Mouse (Mus musculus): ENCODE measurements at regions not wholly inside any gene's neighbourhood (a gene's known extent, or its start where the extent isn't known, plus 50 kb on each side); places are given as distances from the start of the nearest gene placed in this dataset.

DNA sequence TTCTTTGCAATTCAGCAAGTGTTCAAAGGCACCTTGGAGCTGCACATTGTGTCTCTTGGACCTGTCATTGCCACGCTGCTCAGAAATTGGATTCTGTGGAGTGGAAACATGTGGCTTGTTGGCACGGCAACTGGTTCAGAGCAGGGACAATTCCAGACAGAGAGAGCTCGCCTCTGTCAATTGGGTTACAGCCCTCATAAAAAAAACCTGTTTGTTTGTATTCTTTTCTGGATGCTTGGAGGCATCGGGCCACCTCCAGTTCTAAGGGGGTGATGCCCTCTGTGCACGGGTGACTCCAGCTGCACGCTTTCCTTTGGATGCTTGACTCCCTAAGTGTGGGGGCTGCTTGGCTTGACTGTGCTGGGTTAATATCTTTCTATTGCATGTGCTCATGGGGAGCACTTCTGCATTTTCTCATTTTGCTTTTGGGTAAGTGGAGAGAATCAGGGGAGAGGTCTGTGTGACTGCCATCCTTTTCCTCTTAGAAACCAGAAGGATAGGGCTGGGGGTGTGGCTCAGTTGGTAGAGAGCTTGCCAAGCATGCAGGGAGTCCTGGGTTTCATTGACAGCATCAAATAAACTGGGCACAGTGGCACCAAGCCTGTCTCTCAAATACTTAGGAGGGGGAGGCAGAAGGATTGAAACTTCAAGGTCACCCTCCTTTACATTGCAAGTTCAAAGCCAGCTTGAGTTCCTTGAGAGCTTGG lies 130.6 kb upstream of the Auts2 start:
- WGBS = 32% methylated on average over 6 of the region's 6 CpGs
- Histone ChIP-seq H3K27ac (replicated peaks) (no peak overlapping the region), H3K27me3 (ENCODE audit: low read depth, poor library complexity, severe bottlenecking) (peaks cover 39% of the 10 kb centered on the region), H3K9me3 (replicated peaks) (no peaks in the 10 kb centered on the region), H3K4me1 (peaks cover 16% of the 10 kb centered on the region), H3K36me3 (no peaks in the 10 kb centered on the region), H3K4me3 (no peak overlapping the region)
- peak; percentile 24 for DNase-seq (ENCODE audit: low spot score)

DNA sequence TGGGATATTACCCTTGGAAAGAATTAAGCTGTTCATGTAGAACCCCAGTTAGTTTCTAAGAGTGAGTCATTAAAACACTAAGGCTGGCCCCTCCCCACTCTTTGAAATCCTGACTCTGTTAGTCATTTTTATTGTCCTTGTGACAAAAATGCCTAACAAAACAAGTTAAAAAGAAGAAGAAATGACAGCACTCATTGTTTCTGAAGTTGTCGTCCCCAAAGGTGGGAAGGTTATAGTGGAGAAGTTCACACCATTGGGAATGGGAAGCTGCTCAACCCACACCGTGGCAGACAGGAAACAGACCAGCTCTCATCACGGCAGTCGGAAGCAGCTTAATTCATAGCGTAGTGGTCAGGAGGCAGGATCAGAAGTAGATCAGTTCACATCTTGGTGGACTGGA lies 128.4 kb upstream of the Auts2 start:
- no peak for DNase-seq (ENCODE audit: low spot score)
- H3K36me3 ChIP-seq = no peaks in the 10 kb centered on the region
- peaks cover 16% of the 10 kb centered on the region for H3K4me1 ChIP-seq
- WGBS = 79% methylated on average over 5 of the region's 5 CpGs
- peaks cover 29% of the 10 kb centered on the region for H3K27me3 ChIP-seq (ENCODE audit: low read depth, poor library complexity, severe bottlenecking)
- H3K4me3 ChIP-seq = no peak overlapping the region
- no peaks in the 10 kb centered on the region for H3K9me3 ChIP-seq (replicated peaks)
- no peak overlapping the region for H3K27ac ChIP-seq (replicated peaks)

DNA sequence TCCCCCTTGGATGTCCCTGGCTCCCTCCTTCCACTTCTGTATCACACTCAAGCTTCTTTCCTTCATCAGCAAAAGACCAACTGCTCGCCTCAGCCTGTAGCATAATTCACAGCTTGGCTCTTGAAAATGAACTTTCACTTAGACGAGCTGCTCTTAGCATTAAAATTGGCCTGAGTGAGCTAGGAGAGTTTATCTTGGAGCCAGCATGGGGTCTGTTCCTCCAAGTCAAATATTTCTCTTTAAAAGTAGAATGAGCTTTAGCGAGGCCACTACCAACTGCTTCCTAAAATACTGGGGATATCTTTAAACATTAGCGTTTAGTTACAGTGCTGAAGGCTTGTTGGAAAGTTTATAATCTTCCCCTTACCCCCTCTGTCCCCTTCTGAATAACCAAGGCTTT lies 124.2 kb upstream of the Auts2 start:
- WGBS = 71% methylated on average over 4 of the region's 4 CpGs
- Histone ChIP-seq H3K4me1 (no peaks in the 10 kb centered on the region; the same call in 1 of the 2 replicates), H3K27me3 (ENCODE audit: low read depth, poor library complexity, severe bottlenecking) (peaks cover 8% of the 10 kb centered on the region; the same call in 1 of the 2 replicates), H3K36me3 (no peaks in the 10 kb centered on the region), H3K9me3 (replicated peaks) (no peaks in the 10 kb centered on the region), H3K4me3 (no peak overlapping the region), H3K27ac (replicated peaks) (no peak overlapping the region)
- DNase-seq (ENCODE audit: low spot score) = no peak

DNA sequence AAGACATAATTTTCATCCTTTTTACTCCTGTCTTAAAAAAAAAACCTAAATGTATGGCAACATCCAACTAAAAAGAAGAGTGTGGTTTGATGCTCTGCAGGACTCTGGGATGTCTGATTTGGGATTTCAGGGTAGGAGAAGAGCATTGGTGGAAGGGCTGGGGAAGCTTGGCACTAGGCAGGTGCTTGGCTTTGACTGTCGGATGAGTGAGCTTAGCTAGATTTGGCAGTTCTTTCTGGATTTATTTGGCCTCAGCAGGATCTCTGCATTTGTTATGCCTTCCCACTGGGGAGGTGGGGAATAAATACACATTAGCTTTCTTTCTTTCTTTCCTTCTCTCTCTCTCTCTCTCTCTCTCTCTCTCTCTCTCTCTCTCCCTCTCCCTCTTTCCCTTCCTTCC lies 118.1 kb upstream of the Auts2 start:
- Histone ChIP-seq H3K4me3 (no peak overlapping the region), H3K27me3 (ENCODE audit: low read depth, poor library complexity, severe bottlenecking) (no peaks in the 10 kb centered on the region), H3K36me3 (no peaks in the 10 kb centered on the region), H3K9me3 (replicated peaks) (no peaks in the 10 kb centered on the region), H3K4me1 (no peaks in the 10 kb centered on the region), H3K27ac (replicated peaks) (no peak overlapping the region)
- no peak for DNase-seq (ENCODE audit: low spot score)
- WGBS = 84% methylated on average over 1 of the region's 1 CpGs

DNA sequence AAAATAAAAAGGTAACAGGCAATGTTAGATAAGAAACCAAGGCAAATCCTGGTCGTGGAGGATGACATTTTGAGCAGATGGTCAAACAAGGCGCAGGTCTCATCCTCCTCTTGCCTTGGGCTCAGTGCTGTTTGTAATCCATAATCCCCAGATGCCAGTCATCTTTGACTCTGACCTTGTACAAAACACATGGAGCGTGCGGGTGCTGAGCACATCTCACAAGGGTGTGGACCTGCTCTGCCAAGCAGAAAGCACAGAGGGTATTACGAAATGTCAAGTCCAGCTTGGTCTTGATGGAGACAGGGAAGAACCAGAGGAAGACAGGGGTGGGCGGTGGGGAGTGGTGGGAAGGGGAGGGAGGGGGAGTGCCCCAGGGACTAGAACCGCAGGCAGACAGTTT lies 116.9 kb upstream of the Auts2 start:
- 74% methylated on average over 7 of the region's 7 CpGs for WGBS
- Histone ChIP-seq H3K4me1 (no peaks in the 10 kb centered on the region), H3K4me3 (no peak overlapping the region), H3K36me3 (no peaks in the 10 kb centered on the region), H3K9me3 (replicated peaks) (no peaks in the 10 kb centered on the region), H3K27ac (replicated peaks) (no peak overlapping the region), H3K27me3 (ENCODE audit: low read depth, poor library complexity, severe bottlenecking) (no peaks in the 10 kb centered on the region)
- no peak for DNase-seq (ENCODE audit: low spot score)

DNA sequence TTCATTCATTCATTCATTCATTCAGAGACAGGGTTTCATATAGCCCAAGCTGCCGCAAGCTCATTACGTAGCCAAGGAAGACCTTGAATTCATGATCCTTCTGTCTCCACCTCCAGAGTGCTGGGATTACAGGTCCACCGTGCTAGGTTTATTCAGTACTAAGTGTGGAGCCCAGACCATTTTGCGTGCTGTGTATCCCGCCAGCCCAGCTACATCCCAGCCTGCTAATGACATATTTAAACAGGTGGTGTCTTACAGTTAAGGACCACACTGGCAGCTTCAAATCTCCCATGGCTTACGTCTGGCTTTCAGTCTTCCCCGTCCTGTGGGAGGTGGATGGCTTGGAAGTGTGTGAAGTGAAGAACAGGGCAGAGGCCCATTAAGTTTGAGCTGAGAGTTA lies 111.2 kb upstream of the Auts2 start:
- no peak overlapping the region for H3K27ac ChIP-seq (replicated peaks)
- DNase-seq (ENCODE audit: low spot score) = no peak
- no peak overlapping the region for H3K4me3 ChIP-seq
- peaks cover 15% of the 10 kb centered on the region for H3K4me1 ChIP-seq
- no peaks in the 10 kb centered on the region for H3K9me3 ChIP-seq (replicated peaks)
- no peaks in the 10 kb centered on the region for H3K36me3 ChIP-seq
- no peaks in the 10 kb centered on the region for H3K27me3 ChIP-seq (ENCODE audit: low read depth, poor library complexity, severe bottlenecking)
- 89% methylated on average over 7 of the region's 7 CpGs for WGBS

DNA sequence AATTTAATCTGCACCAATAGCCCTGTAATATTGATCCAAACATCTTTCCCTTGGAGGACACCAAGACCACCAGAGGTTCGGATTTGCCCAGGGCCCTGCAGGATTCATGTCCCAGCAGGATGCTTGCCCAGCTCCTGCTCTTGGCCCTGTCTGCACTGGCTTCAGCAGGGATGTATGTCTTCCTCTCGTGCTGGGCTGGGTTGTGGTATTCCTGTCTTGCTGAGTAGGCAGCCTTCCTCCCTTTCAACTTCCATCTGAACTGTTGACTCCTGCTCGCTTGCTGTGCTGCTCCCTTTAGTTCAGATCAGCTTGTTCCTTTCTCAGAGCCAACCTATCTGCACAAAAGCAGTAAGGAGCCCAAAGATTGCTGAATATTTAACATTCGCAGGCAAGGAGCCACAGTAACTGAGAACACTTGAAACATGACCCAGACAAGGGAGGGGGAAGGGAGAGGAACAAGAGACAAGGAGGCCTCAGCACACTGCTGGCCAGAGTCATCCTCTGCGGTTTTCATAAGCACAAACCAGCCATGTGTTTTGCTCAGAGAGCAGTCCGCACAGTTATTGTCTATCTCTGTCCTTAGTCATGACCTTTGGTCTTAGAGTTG lies 110.7 kb upstream of the Auts2 start:
- H3K4me3 ChIP-seq = no peak overlapping the region
- WGBS = 59% methylated on average over 6 of the region's 6 CpGs
- peaks cover 16% of the 10 kb centered on the region for H3K4me1 ChIP-seq
- no peaks in the 10 kb centered on the region for H3K36me3 ChIP-seq
- H3K27ac ChIP-seq (replicated peaks) = 0 out of 2 replicates have a peak overlapping the region, but pooled peaks have one; percentile 23
- no peak for DNase-seq (ENCODE audit: low spot score)
- H3K27me3 ChIP-seq (ENCODE audit: low read depth, poor library complexity, severe bottlenecking) = peaks cover 3% of the 10 kb centered on the region; the same call in 1 of the 2 replicates
- H3K9me3 ChIP-seq (replicated peaks) = no peaks in the 10 kb centered on the region

DNA sequence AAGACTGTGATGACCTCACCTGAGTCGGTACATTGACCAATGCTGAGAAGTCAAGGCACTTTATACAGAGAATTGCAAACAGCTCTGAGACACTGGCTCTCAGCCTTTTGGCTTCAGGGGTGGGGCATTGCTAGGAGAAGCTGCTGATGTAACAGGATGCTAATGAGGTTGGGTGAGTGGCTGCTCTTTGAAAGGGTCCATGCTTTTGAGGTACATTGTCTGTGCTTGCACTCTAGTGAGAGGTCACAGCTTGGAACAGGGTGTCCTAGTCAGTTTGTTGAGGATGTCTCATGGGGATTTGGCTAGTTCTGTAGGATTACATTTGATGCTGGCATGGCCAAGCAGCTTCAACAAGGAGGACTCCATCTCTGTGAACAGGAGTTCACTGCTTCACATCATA lies 109.1 kb upstream of the Auts2 start:
- Histone ChIP-seq H3K4me3 (no peak overlapping the region), H3K9me3 (replicated peaks) (no peaks in the 10 kb centered on the region), H3K27me3 (ENCODE audit: low read depth, poor library complexity, severe bottlenecking) (peaks cover 6% of the 10 kb centered on the region; the same call in 1 of the 2 replicates), H3K27ac (replicated peaks) (no peak overlapping the region), H3K4me1 (peaks cover 32% of the 10 kb centered on the region), H3K36me3 (no peaks in the 10 kb centered on the region)
- no peak for DNase-seq (ENCODE audit: low spot score)
- 55% methylated on average over 1 of the region's 1 CpGs for WGBS

DNA sequence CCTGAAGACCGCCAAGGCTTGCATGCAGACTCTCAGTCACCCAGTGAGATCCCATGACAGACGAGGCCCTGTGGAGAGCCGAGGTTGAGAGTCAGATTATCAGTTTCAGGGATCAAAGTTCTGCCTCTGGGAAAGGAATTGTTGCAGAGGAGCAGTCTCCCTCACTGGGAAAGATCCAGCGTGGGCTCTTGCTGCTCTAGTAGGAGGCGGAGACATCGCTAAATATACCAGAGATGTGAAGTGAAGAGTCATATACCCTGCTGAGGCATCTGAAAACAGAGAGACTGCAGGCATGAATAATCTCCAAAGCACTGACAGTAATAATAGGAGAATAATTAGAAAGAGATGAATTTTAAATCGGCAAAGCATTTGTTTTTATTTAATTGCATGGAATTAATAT lies 106.6 kb upstream of the Auts2 start:
- no peaks in the 10 kb centered on the region for H3K9me3 ChIP-seq (replicated peaks)
- no peaks in the 10 kb centered on the region for H3K36me3 ChIP-seq
- no peak for DNase-seq (ENCODE audit: low spot score)
- H3K4me1 ChIP-seq = peaks cover 36% of the 10 kb centered on the region
- 68% methylated on average over 7 of the region's 7 CpGs for WGBS
- peaks cover 6% of the 10 kb centered on the region; the same call in 1 of the 2 replicates for H3K27me3 ChIP-seq (ENCODE audit: low read depth, poor library complexity, severe bottlenecking)
- H3K4me3 ChIP-seq = no peak overlapping the region
- H3K27ac ChIP-seq (replicated peaks) = no peak overlapping the region

DNA sequence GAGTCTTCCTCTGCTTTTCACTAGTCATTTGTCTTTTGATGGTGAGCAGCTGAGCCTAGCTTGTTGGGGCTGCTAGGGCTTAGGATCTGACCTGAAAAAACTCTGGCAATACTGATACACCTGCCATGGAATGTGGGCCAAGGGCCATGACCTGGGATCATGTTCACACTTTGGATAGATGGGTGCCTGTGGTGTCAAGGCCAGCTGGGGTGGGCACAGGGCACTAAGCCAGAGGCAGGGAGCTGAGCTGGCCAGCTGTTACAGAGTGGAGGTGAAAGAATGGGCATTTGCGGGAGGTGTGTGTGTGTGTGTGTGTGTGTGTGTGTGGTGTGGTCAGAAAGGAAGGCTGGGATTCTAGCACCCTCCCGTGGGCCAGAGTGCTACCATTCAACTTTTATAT lies 105.6 kb upstream of the Auts2 start:
- no peaks in the 10 kb centered on the region for H3K9me3 ChIP-seq (replicated peaks)
- H3K27me3 ChIP-seq (ENCODE audit: low read depth, poor library complexity, severe bottlenecking) = peaks cover 6% of the 10 kb centered on the region; the same call in 1 of the 2 replicates
- peaks cover 30% of the 10 kb centered on the region for H3K4me1 ChIP-seq
- H3K4me3 ChIP-seq = no peak overlapping the region
- DNase-seq (ENCODE audit: low spot score) = no peak
- no peak overlapping the region for H3K27ac ChIP-seq (replicated peaks)
- 61% methylated on average over 2 of the region's 2 CpGs for WGBS
- H3K36me3 ChIP-seq = no peaks in the 10 kb centered on the region

DNA sequence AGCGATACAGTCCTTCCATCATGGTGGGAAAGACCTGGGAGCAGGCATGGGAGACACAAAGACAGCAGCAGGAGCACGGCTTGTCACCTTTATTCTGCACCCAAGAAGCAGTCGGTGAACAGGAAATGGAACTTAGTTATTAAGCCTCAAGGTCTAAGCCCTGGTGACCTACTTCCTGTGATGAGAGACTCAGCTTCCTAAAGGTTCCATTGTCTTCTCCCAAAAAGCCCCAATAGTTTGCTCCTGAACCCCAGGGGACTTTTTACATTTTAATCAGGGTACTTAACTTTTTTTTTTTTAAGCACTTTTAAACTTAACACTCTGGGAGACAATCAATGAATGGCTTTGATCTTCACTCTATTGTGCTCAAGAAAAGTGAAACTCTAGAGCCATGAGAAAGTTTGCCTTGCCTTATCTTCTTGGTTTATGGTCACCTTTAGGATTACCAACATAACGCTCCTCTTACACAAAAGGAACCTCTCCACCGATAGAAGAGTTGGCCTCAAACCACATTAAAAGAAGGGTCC lies 101.6 kb upstream of the Auts2 start:
- Histone ChIP-seq H3K27ac (replicated peaks) (no peak overlapping the region), H3K9me3 (replicated peaks) (no peaks in the 10 kb centered on the region), H3K27me3 (ENCODE audit: low read depth, poor library complexity, severe bottlenecking) (peaks cover 6% of the 10 kb centered on the region; the same call in 1 of the 2 replicates), H3K4me3 (no peak overlapping the region), H3K4me1 (peaks cover 21% of the 10 kb centered on the region), H3K36me3 (no peaks in the 10 kb centered on the region)
- DNase-seq (ENCODE audit: low spot score) = no peak
- 76% methylated on average over 5 of the region's 5 CpGs for WGBS

DNA sequence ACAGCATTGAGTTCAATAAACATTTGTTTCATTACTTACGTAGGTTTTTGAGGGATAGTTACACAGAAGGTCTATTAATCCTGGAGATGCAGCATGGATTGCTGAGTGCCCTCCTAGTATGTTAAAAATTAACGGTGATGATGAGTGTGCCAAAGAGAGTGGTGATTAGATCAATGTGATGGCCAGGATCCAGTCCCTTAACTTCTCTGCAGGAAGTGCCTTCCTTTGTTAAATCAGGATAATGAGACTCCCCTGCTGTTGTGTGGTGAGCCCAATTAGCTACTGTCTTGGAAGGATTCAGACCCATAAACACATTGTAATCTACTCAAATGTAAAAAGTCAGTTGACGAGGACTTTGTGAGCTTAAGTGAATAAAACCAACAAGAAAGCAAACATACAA lies 100.1 kb upstream of the Auts2 start:
- 79% methylated on average over 3 of the region's 3 CpGs for WGBS
- H3K9me3 ChIP-seq (replicated peaks) = no peaks in the 10 kb centered on the region
- no peak overlapping the region for H3K4me3 ChIP-seq
- H3K27ac ChIP-seq (replicated peaks) = no peak overlapping the region
- H3K36me3 ChIP-seq = no peaks in the 10 kb centered on the region
- peaks cover 14% of the 10 kb centered on the region for H3K4me1 ChIP-seq
- no peak for DNase-seq (ENCODE audit: low spot score)
- H3K27me3 ChIP-seq (ENCODE audit: low read depth, poor library complexity, severe bottlenecking) = no peaks in the 10 kb centered on the region

DNA sequence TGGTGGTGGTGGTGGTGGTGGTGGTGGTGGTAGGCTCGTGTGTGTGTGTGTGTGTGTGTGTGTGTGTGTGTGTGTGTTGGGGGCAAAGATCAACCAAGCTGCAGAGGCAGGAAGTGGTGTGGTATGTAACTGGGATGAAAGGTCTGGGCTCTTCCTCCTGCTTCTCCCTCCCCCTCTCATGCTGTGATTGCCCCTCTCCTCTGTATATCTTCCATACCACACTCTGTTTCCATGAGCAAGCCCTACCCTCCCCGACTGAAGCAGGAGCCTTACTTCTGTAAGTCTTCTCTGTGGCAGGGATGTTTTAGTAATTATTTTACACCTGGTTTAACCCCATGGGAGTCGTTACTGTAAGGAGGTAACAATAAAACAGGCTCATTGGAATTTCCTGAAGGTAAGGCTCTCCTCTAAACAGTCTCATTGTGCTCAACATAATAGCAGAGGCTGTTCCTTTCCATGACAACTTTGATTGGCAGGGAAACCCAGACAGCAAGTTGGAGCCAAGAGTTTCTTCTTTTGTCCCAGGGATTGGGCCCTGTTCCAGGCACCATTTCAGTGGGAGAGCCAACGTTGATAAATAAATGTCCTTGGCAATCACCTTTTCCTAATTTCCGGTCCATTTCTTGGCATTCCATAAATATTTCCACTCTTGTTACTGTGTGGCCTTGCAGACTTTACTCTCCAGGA lies 90.2 kb upstream of the Auts2 start:
- H3K36me3 ChIP-seq = no peaks in the 10 kb centered on the region
- peaks cover 10% of the 10 kb centered on the region; the same call in 1 of the 2 replicates for H3K9me3 ChIP-seq (replicated peaks)
- H3K4me3 ChIP-seq = no peak overlapping the region
- H3K4me1 ChIP-seq = no peaks in the 10 kb centered on the region
- WGBS = 73% methylated on average over 5 of the region's 5 CpGs
- no peaks in the 10 kb centered on the region for H3K27me3 ChIP-seq (ENCODE audit: low read depth, poor library complexity, severe bottlenecking)
- DNase-seq (ENCODE audit: low spot score) = no peak
- H3K27ac ChIP-seq (replicated peaks) = no peak overlapping the region
